Mouse (Mus musculus) layer of hippocampus, postnatal 36 days (tissue): ENCODE measurements at regions not wholly inside any gene's neighbourhood (a gene's known extent, or its start where the extent isn't known, plus 50 kb on each side); places are given as distances from the start of the nearest gene placed in this dataset.
A peak's percentile ranks its signal among the peaks of the same experiment; 100 is the strongest.

ENCODE experiments used
- DNase-seq, 2 experiments: peaks; one replicate each; pipeline ENCODE4 v3.0.0; 2022

- DNase-seq: no peak
Measured at GRCm38 (mm10) chr6:78228883-78229282, 141.6 kb upstream of the Reg3b start.

GRCm38 (mm10) chr6:78244404-78244803 is 126.1 kb upstream of the Reg3b start:
- no peak for DNase-seq

GRCm38 (mm10) chr6:78245010-78245409 is 125.4 kb upstream of the Reg3b start:
- no peak for DNase-seq

- no peak for DNase-seq
Measured at GRCm38 (mm10) chr6:78250053-78250452, 120.4 kb upstream of the Reg3b start.

- no peak for DNase-seq
Measured at GRCm38 (mm10) chr6:78250541-78250940, 119.9 kb upstream of the Reg3b start.

- no peak for DNase-seq
Measured at GRCm38 (mm10) chr6:78271879-78272546, 98.4 kb upstream of the Reg3b start.

- peak in 1 of 2 experiments; percentile 6 for DNase-seq
Measured at GRCm38 (mm10) chr6:78277993-78278715, 92.3 kb upstream of the Reg3b start.

- DNase-seq: peak; percentile 29 to 33
Measured at GRCm38 (mm10) chr6:78280541-78280940, 89.9 kb upstream of the Reg3b start.

GRCm38 (mm10) chr6:78294647-78295046 is 75.8 kb upstream of the Reg3b start:
- DNase-seq: no peak

- no peak for DNase-seq
Measured at GRCm38 (mm10) chr6:78303187-78303740, 67.2 kb upstream of the Reg3b start.
